Mouse (Mus musculus): ENCODE data around the gene Bco1. TPM values are rescaled to one million over a fixed set of nuclear protein-coding genes. Genes with fewer than 3 reads are reported as not detected.

Gene Bco1
- polyA plus RNA-seq, 1 experiment from 2014 or later: 0.41 TPM

GRCm38 (mm10) chr8:117082399-117082872 lies 13.2 kb upstream of the Bco1 start, which contains the start of gene Pkd1l2:
Gene Pkd1l2, minus strand, starts transcription at chr8:117082449.
- Histone ChIP-seq H3K27me3 (ENCODE audit: control insufficient read depth, insufficient read depth, low read length) (no peaks in the 10 kb centered on the region), H3K4me3 (ENCODE audit: low read depth, low read length) (no peak within 1 kb of the TSS), H3K4me2 (ENCODE audit: low read depth) (no peak within 1 kb of the TSS), H3K36me3 (ENCODE audit: control insufficient read depth, insufficient read depth, low read length) (no peaks in the 10 kb centered on the region), H3K27ac (ENCODE audit: low read depth, low read length) (no peak within 1 kb of the TSS), H3K9me3 (ENCODE audit: control insufficient read depth, low read length) (no peaks in the 10 kb centered on the region), H3K4me1 (ENCODE audit: control insufficient read depth, insufficient read depth, low read length) (no peaks in the 10 kb centered on the region), H3K9ac (ENCODE audit: low read length) (no peak within 1 kb of the TSS)
- ATAC-seq (ENCODE audit: insufficient read depth, low FRiP score, low TSS enrichment) (no peak), DNase-seq (ENCODE audit: low spot score) (no peak)
- WGBS: 86% methylated on average over 8 of the region's 8 CpGs

DNA sequence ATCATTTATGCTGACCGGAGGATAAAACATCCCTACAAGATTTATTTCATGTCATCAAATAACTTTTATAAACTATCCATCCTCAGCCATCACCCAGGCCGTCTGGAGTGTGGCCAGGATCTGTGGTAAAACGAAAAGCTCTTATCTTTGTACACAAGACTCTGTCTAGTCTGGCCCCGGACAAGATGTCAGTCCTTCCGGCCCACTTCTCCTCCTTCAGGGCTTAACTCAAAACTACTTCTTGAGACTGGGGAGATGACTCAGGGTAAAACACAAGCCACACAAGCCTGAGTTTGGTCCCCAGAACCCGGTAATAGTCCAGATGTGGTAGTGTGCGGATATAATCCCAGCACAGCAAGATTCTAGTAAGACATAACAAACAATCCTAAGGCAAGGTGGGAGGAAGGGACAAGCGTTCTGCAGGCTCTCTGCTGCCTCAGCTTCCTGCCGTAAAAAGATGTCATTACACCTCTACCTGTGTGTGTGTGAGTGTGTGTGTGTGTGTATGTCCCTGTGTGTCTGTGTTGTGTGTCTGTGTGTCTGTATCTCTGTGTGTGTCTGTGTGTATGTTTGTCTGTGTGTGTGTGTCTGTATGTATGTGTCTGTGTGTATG lies 12.6 kb upstream of the Bco1 start:
- H3K36me3 ChIP-seq (ENCODE audit: control insufficient read depth, insufficient read depth, low read length): no peaks in the 10 kb centered on the region
- no peaks in the 10 kb centered on the region for H3K4me1 ChIP-seq (ENCODE audit: control insufficient read depth, insufficient read depth, low read length)
- H3K4me2 ChIP-seq (ENCODE audit: low read depth): no peak overlapping the region
- no peaks in the 10 kb centered on the region for H3K9me3 ChIP-seq (ENCODE audit: control insufficient read depth, low read length)
- DNase-seq (ENCODE audit: low spot score) (no peak), ATAC-seq (ENCODE audit: insufficient read depth, low FRiP score, low TSS enrichment) (no peak)
- H3K4me3 ChIP-seq (ENCODE audit: low read depth, low read length): no peak overlapping the region
- H3K9ac ChIP-seq (ENCODE audit: low read length): no peak overlapping the region
- no peak overlapping the region for H3K27ac ChIP-seq (ENCODE audit: low read depth, low read length)
- WGBS: 89% methylated on average over 9 of the region's 9 CpGs
- no peaks in the 10 kb centered on the region for H3K27me3 ChIP-seq (ENCODE audit: control insufficient read depth, insufficient read depth, low read length)

DNA sequence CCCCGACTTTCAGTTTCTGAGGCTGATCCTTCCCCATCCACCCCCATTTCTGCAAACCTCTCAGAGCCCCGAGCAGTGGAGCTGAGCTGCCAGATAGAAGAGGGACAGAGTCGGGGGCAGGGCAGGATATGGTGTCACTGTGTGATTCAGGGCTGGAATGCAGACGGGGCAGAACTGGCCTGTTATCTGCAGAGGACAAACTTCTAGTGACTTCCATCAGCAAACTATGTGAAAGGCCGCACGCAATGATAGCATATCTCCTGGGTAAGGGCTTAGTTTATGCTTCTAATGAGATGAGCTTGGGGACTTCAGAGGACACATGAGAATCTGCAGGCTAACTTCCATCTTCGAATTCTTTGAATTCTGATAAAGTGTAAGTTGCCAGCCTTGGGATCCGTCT lies 10.1 kb upstream of the Bco1 start:
- 72% methylated on average over 8 of the region's 8 CpGs for WGBS
- H3K4me2 ChIP-seq (ENCODE audit: low read depth): no peak overlapping the region
- no peak overlapping the region for H3K9ac ChIP-seq (ENCODE audit: low read length)
- H3K27ac ChIP-seq (ENCODE audit: low read depth, low read length): no peak overlapping the region
- no peak overlapping the region for H3K4me3 ChIP-seq (ENCODE audit: low read depth, low read length)
- no peaks in the 10 kb centered on the region for H3K9me3 ChIP-seq (ENCODE audit: control insufficient read depth, low read length)
- ATAC-seq (ENCODE audit: insufficient read depth, low FRiP score, low TSS enrichment): no peak
- H3K4me1 ChIP-seq (ENCODE audit: control insufficient read depth, insufficient read depth, low read length): no peaks in the 10 kb centered on the region
- no peaks in the 10 kb centered on the region for H3K36me3 ChIP-seq (ENCODE audit: control insufficient read depth, insufficient read depth, low read length)
- no peaks in the 10 kb centered on the region for H3K27me3 ChIP-seq (ENCODE audit: control insufficient read depth, insufficient read depth, low read length)
- no peak for DNase-seq (ENCODE audit: low spot score)

- H3K27me3 ChIP-seq (ENCODE audit: control insufficient read depth, insufficient read depth, low read length): no peaks in the 10 kb centered on the region
- no peaks in the 10 kb centered on the region for H3K9me3 ChIP-seq (ENCODE audit: control insufficient read depth, low read length)
- no peak overlapping the region for H3K4me3 ChIP-seq (ENCODE audit: low read depth, low read length)
- H3K36me3 ChIP-seq (ENCODE audit: control insufficient read depth, insufficient read depth, low read length): no peaks in the 10 kb centered on the region
- no peak overlapping the region for H3K4me2 ChIP-seq (ENCODE audit: low read depth)
- no peak overlapping the region for H3K27ac ChIP-seq (ENCODE audit: low read depth, low read length)
- ATAC-seq (ENCODE audit: insufficient read depth, low FRiP score, low TSS enrichment) (no peak), DNase-seq (ENCODE audit: low spot score) (no peak)
- no peaks in the 10 kb centered on the region for H3K4me1 ChIP-seq (ENCODE audit: control insufficient read depth, insufficient read depth, low read length)
- H3K9ac ChIP-seq (ENCODE audit: low read length): no peak overlapping the region
Observed at GRCm38 (mm10) chr8:117087036-117087435, 8.6 kb upstream of the Bco1 start.

GRCm38 (mm10) chr8:117089802-117090201 lies 5.9 kb upstream of the Bco1 start:
- Histone ChIP-seq H3K4me3 (ENCODE audit: low read depth, low read length) (no peak overlapping the region), H3K4me1 (ENCODE audit: control insufficient read depth, insufficient read depth, low read length) (no peaks in the 10 kb centered on the region), H3K9me3 (ENCODE audit: control insufficient read depth, low read length) (no peaks in the 10 kb centered on the region), H3K36me3 (ENCODE audit: control insufficient read depth, insufficient read depth, low read length) (no peaks in the 10 kb centered on the region), H3K27me3 (ENCODE audit: control insufficient read depth, insufficient read depth, low read length) (no peaks in the 10 kb centered on the region), H3K4me2 (ENCODE audit: low read depth) (no peak overlapping the region), H3K27ac (ENCODE audit: low read depth, low read length) (no peak overlapping the region), H3K9ac (ENCODE audit: low read length) (no peak overlapping the region)
- WGBS: 94% methylated on average over 4 of the region's 4 CpGs
- DNase-seq (ENCODE audit: low spot score) (no peak), ATAC-seq (ENCODE audit: insufficient read depth, low FRiP score, low TSS enrichment) (no peak)

DNA sequence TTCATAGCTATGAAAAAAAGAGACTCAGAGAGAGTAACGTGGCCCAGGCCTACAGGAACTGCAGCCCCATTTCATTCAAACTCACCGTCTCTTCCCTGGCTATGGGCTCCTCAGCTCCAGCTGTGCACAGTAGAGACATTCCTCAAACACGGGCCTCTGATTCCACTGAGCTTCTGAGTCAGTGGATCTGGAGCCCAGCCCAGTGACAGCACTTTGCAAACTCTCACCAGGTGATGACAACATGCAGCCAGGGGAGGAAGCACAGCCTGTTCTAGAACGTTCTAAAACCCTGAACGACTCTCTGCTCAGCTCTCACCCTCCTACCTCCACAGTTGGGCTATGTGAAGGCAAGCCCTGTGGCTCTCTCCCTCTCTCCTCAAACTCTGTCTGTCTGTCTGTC lies 1.6 kb upstream of the Bco1 start:
- Histone ChIP-seq H3K4me3 (ENCODE audit: low read depth, low read length) (no peak overlapping the region), H3K4me1 (ENCODE audit: control insufficient read depth, insufficient read depth, low read length) (no peaks in the 10 kb centered on the region), H3K27me3 (ENCODE audit: control insufficient read depth, insufficient read depth, low read length) (no peaks in the 10 kb centered on the region), H3K9ac (ENCODE audit: low read length) (no peak overlapping the region), H3K9me3 (ENCODE audit: control insufficient read depth, low read length) (peaks cover under 1% of the 10 kb centered on the region), H3K36me3 (ENCODE audit: control insufficient read depth, insufficient read depth, low read length) (no peaks in the 10 kb centered on the region), H3K4me2 (ENCODE audit: low read depth) (no peak overlapping the region), H3K27ac (ENCODE audit: low read depth, low read length) (no peak overlapping the region)
- WGBS: 68% methylated on average over 5 of the region's 5 CpGs
- no peak for ATAC-seq (ENCODE audit: insufficient read depth, low FRiP score, low TSS enrichment)
- DNase-seq (ENCODE audit: low spot score): no peak

- Histone ChIP-seq H3K4me3 (ENCODE audit: low read depth, low read length) (no peak overlapping the region), H3K4me2 (ENCODE audit: low read depth) (no peak overlapping the region), H3K9me3 (ENCODE audit: control insufficient read depth, low read length) (peaks cover 4% of the 10 kb centered on the region), H3K9ac (ENCODE audit: low read length) (no peak overlapping the region), H3K27ac (ENCODE audit: low read depth, low read length) (no peak overlapping the region), H3K27me3 (ENCODE audit: control insufficient read depth, insufficient read depth, low read length) (no peaks in the 10 kb centered on the region), H3K4me1 (ENCODE audit: control insufficient read depth, insufficient read depth, low read length) (no peaks in the 10 kb centered on the region), H3K36me3 (ENCODE audit: control insufficient read depth, insufficient read depth, low read length) (no peaks in the 10 kb centered on the region)
- ATAC-seq (ENCODE audit: insufficient read depth, low FRiP score, low TSS enrichment) (no peak), DNase-seq (ENCODE audit: low spot score) (no peak)
- WGBS: 72% methylated on average over 10 of the region's 10 CpGs
Observed at GRCm38 (mm10) chr8:117097051-117097563, 1.5 kb downstream of the Bco1 start.

DNA sequence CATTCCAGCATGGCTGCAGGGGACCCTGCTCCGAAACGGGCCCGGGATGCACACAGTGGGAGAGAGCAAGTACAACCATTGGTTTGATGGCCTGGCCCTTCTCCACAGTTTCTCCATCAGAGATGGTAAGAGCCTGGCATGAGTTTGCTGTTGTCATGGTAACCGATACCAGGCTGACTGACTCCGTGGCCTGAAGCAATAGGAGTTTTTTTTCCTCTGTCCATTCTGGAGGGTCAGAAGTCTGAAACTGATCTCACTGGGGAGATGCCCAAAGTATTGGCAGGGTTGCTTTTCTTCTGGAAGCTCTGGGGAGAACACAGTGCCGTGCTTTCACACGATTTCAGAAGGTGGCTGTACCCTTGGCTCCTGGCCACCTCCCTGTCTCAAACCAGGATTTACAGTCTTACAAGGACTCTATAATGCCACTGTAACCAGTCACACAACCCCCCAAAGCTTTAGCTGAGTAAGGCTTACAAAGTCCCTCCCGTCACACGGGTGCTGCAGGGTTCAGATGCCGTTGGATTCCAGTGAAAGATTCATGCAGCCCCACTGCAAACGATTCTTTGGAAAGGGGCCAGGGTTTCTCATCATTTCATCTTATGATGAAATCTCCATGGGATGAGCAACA lies 2.0 kb downstream of the Bco1 start:
- Histone ChIP-seq H3K4me1 (ENCODE audit: control insufficient read depth, insufficient read depth, low read length) (no peaks in the 10 kb centered on the region), H3K27me3 (ENCODE audit: control insufficient read depth, insufficient read depth, low read length) (no peaks in the 10 kb centered on the region), H3K9me3 (ENCODE audit: control insufficient read depth, low read length) (peaks cover 4% of the 10 kb centered on the region), H3K27ac (ENCODE audit: low read depth, low read length) (no peak overlapping the region), H3K36me3 (ENCODE audit: control insufficient read depth, insufficient read depth, low read length) (no peaks in the 10 kb centered on the region), H3K4me2 (ENCODE audit: low read depth) (no peak overlapping the region), H3K4me3 (ENCODE audit: low read depth, low read length) (no peak overlapping the region), H3K9ac (ENCODE audit: low read length) (no peak overlapping the region)
- 58% methylated on average over 11 of the region's 11 CpGs for WGBS
- peak; percentile 41 for ATAC-seq (ENCODE audit: insufficient read depth, low FRiP score, low TSS enrichment)
- no peak for DNase-seq (ENCODE audit: low spot score)

DNA sequence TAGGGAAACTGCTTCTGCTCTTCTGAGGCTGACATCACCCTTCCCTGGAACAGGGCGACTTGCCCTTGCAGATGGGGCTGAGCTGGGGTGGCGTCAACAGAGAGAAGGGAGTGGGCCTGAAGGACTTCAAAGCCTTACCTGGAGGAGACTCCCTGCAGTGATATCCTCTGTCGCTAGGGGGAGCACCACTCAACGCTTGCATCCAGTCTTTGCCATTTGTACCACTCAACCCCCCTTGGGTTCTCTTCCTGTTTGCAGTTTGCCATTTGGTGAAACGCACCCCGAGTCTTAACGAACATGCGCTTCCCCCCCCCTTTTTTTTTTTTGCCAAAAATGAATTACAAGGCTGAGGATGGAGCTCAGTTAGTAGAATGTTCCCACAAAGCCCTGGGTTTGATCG lies 11.9 kb downstream of the Bco1 start:
- 15% methylated on average over 9 of the region's 9 CpGs for WGBS
- peak; percentile 70 for DNase-seq (ENCODE audit: low spot score)

More for the DNA sequence above, 11.9 kb downstream of the Bco1 start:
- Histone ChIP-seq H3K4me3 (ENCODE audit: low read depth, low read length) (no peak overlapping the region), H3K4me2 (ENCODE audit: low read depth) (no peak overlapping the region), H3K9me3 (ENCODE audit: control insufficient read depth, low read length) (no peaks in the 10 kb centered on the region), H3K4me1 (ENCODE audit: control insufficient read depth, insufficient read depth, low read length) (no peaks in the 10 kb centered on the region), H3K36me3 (ENCODE audit: control insufficient read depth, insufficient read depth, low read length) (no peaks in the 10 kb centered on the region), H3K27me3 (ENCODE audit: control insufficient read depth, insufficient read depth, low read length) (no peaks in the 10 kb centered on the region), H3K27ac (ENCODE audit: low read depth, low read length) (no peak overlapping the region), H3K9ac (ENCODE audit: low read length) (no peak overlapping the region)
- no peak for ATAC-seq (ENCODE audit: insufficient read depth, low FRiP score, low TSS enrichment)

All from neural tube, embryonic 11.5 days (tissue).